Mouse (Mus musculus) E14TG2a.4 (cell line): ENCODE measurements around the gene Rps8.

Experiments
- CTCF ChIP-seq: conservative IDR thresholded peaks from 2 replicates; pipeline ENCODE4 v1.5.1; 2014; ENCODE audit warnings: low read length
- NANOG ChIP-seq: IDR thresholded peaks from 2 replicates; pipeline ENCODE4 v1.6.1; 2014; ENCODE audit warnings: borderline replicate concordance, low read length, mixed read lengths
- POU5F1 ChIP-seq: IDR thresholded peaks from 2 replicates; pipeline ENCODE4 v1.6.1; 2014; ENCODE audit warnings: low read length, borderline replicate concordance

DNA sequence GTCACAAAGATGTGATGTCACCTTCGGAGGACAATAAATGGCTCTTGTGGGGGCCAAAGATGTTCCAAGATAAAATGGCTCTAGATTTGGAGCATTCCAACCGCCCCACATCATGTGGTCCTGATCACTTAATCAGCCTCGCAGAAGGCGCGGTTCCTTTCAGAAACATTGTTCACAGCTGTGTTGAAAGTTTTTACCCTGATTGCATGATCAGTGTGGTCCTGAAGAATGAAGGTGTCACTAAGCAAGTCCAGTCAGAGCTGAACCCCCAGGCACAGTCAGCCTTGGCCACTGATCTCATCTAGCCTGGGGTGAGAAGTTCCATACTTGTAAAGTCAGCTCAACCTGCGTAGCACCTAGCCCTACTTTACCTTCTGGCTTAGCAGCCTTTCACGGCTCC is 38.1 kb downstream of the Rps8 start:
- TF ChIP-seq CTCF (no peak), NANOG (no peak), POU5F1 (no peak)
